Mouse (Mus musculus): ENCODE measurements around the gene Wwox.

DNA sequence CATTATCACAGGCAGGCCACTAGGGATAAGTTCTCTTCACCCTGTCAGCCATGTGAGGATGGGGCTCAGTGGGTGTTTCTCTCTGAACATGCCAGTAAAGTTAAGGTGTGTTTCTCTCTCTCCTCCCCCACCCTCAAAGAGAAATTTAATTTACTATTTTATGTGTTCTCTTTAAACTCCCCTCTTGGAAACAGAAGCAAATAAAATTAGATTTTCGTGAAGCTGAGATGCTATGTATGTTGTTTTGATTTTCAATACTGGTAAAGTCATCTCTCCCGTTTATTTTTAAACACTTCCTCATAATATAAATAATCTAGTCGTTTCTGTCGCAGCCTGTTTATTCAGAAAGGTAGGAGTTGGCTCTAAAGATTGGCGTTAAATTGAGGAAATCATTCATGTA is 196.9 kb downstream of the Wwox start:
- no peak for TF ChIP-seq USF1 (IDR thresholded peaks at IDR 0.05; ENCODE audit: low read depth, low read length)
- TF ChIP-seq POLR2A (IDR thresholded peaks at IDR 0.05; ENCODE audit: control insufficient read depth in 1 of 2, insufficient read depth in 1 of 2, low read depth in 1 of 2, low read length in 2 of 2, poor library complexity in 1 of 2) = no peak
- no peak for TF ChIP-seq MAZ (IDR thresholded peaks at IDR 0.05; ENCODE audit: low read depth, low read length)
- no peak for TF ChIP-seq EP300 (IDR thresholded peaks at IDR 0.05; ENCODE audit: low read depth in 1 of 2, low read length in 2 of 2)
- no peak for TF ChIP-seq CTCF (IDR thresholded peaks at IDR 0.05 in 2 of 3, conservative IDR thresholded peaks at IDR 0.05 in 1 of 3; ENCODE audit: control insufficient read depth in 1 of 3, insufficient read depth in 1 of 3, low read depth in 2 of 3, low read length in 3 of 3, poor library complexity in 1 of 3, severe bottlenecking in 1 of 3)
- no peak for TF ChIP-seq MAFK (IDR thresholded peaks at IDR 0.05; ENCODE audit: borderline replicate concordance, low read depth, low read length)
- no peak for TF ChIP-seq POLR2AphosphoS5 (IDR thresholded peaks at IDR 0.05; ENCODE audit: borderline replicate concordance, low read depth, low read length)
